Mouse (Mus musculus): Measurements from ENCODE around the gene Vwa3b. TPM values are rescaled to one million over a fixed set of nuclear protein-coding genes. Genes with fewer than 3 reads are reported as not detected.

Vwa3b gene
- total and polyA plus RNA-seq, 2 experiments, result 0.37 to 0.40 TPM

GRCm38 (mm10) chr1:37098094-37098555, 71.7 kb downstream of the Vwa3b start:
- Histone ChIP-seq H3K4me3 (ENCODE audit: insufficient read depth, low read depth, low read length) (no peak overlapping the region), H3K4me1 (ENCODE audit: control insufficient read depth, insufficient read depth, low read length) (no peaks in the 10 kb centered on the region), H3K27me3 (ENCODE audit: control insufficient read depth, insufficient read depth, low read length) (no peaks in the 10 kb centered on the region), H3K27ac (replicated peaks; ENCODE audit: insufficient read depth, low read depth, low read length) (no peak overlapping the region), H3K36me3 (ENCODE audit: control insufficient read depth, insufficient read depth, low read length) (no peaks in the 10 kb centered on the region), H3K79me2 (ENCODE audit: control insufficient read depth, insufficient read depth, low read length) (no peaks in the 10 kb centered on the region), H3K9ac (ENCODE audit: low read depth, low read length) (no peak overlapping the region)
- WGBS, result 97% methylated on average over 4 of the region's 4 CpGs
- DNase-seq (ENCODE audit: extremely low read depth, low read depth, low spot score), result no peak
- TF ChIP-seq POLR2A (IDR thresholded peaks at IDR 0.05; ENCODE audit: extremely low read depth, insufficient read depth, low read length), result no peak
- TF ChIP-seq CTCF (IDR thresholded peaks at IDR 0.05; ENCODE audit: low read depth, low read length), result no peak

GRCm38 (mm10) chr1:37100361-37100760, 74.0 kb downstream of the Vwa3b start:
- no peaks in the 10 kb centered on the region for H3K4me1 ChIP-seq (ENCODE audit: control insufficient read depth, insufficient read depth, low read length)
- no peak overlapping the region for H3K9ac ChIP-seq (ENCODE audit: low read depth, low read length)

GRCm38 (mm10) chr1:37101016-37101415, 74.6 kb downstream of the Vwa3b start:
- no peaks in the 10 kb centered on the region for H3K36me3 ChIP-seq (ENCODE audit: control insufficient read depth, insufficient read depth, low read length)
- 89% methylated on average over 8 of the region's 8 CpGs for WGBS
- H3K9ac ChIP-seq (ENCODE audit: low read depth, low read length), result no peak overlapping the region
- TF ChIP-seq POLR2A (IDR thresholded peaks at IDR 0.05; ENCODE audit: extremely low read depth, insufficient read depth, low read length), result no peak
- no peak for TF ChIP-seq CTCF (IDR thresholded peaks at IDR 0.05; ENCODE audit: low read depth, low read length)
- H3K4me3 ChIP-seq (ENCODE audit: insufficient read depth, low read depth, low read length), result no peak overlapping the region
- H3K79me2 ChIP-seq (ENCODE audit: control insufficient read depth, insufficient read depth, low read length), result no peaks in the 10 kb centered on the region
- no peak overlapping the region for H3K27ac ChIP-seq (replicated peaks; ENCODE audit: insufficient read depth, low read depth, low read length)
- no peaks in the 10 kb centered on the region for H3K4me1 ChIP-seq (ENCODE audit: control insufficient read depth, insufficient read depth, low read length)
- DNase-seq (ENCODE audit: extremely low read depth, low read depth, low spot score), result no peak
- no peaks in the 10 kb centered on the region for H3K27me3 ChIP-seq (ENCODE audit: control insufficient read depth, insufficient read depth, low read length)

More at GRCm38 (mm10) chr1:37100361-37100760, 74.0 kb downstream of the Vwa3b start:
- no peak for TF ChIP-seq CTCF (IDR thresholded peaks at IDR 0.05; ENCODE audit: low read depth, low read length)
- TF ChIP-seq POLR2A (IDR thresholded peaks at IDR 0.05; ENCODE audit: extremely low read depth, insufficient read depth, low read length), result no peak
- Histone ChIP-seq H3K4me3 (ENCODE audit: insufficient read depth, low read depth, low read length) (no peak overlapping the region), H3K27me3 (ENCODE audit: control insufficient read depth, insufficient read depth, low read length) (no peaks in the 10 kb centered on the region), H3K79me2 (ENCODE audit: control insufficient read depth, insufficient read depth, low read length) (no peaks in the 10 kb centered on the region), H3K36me3 (ENCODE audit: control insufficient read depth, insufficient read depth, low read length) (no peaks in the 10 kb centered on the region), H3K27ac (replicated peaks; ENCODE audit: insufficient read depth, low read depth, low read length) (no peak overlapping the region)
- DNase-seq (ENCODE audit: extremely low read depth, low read depth, low spot score), result no peak
- WGBS, result 92% methylated on average over 6 of the region's 6 CpGs

- Histone ChIP-seq H3K4me3 (ENCODE audit: insufficient read depth, low read depth, low read length) (no peak overlapping the region), H3K9ac (ENCODE audit: low read depth, low read length) (no peak overlapping the region), H3K27me3 (ENCODE audit: control insufficient read depth, insufficient read depth, low read length) (no peaks in the 10 kb centered on the region), H3K4me1 (ENCODE audit: control insufficient read depth, insufficient read depth, low read length) (no peaks in the 10 kb centered on the region), H3K27ac (replicated peaks; ENCODE audit: insufficient read depth, low read depth, low read length) (no peak overlapping the region), H3K79me2 (ENCODE audit: control insufficient read depth, insufficient read depth, low read length) (no peaks in the 10 kb centered on the region), H3K36me3 (ENCODE audit: control insufficient read depth, insufficient read depth, low read length) (no peaks in the 10 kb centered on the region)
- WGBS, result 73% methylated on average over 2 of the region's 2 CpGs
- no peak for DNase-seq (ENCODE audit: extremely low read depth, low read depth, low spot score)
- TF ChIP-seq CTCF (IDR thresholded peaks at IDR 0.05; ENCODE audit: low read depth, low read length), result no peak
- TF ChIP-seq POLR2A (IDR thresholded peaks at IDR 0.05; ENCODE audit: extremely low read depth, insufficient read depth, low read length), result no peak
Observed at GRCm38 (mm10) chr1:37101717-37102116, 75.3 kb downstream of the Vwa3b start.

GRCm38 (mm10) chr1:37105194-37105593, 78.8 kb downstream of the Vwa3b start:
- DNase-seq (ENCODE audit: extremely low read depth, low read depth, low spot score), result no peak
- no peak for TF ChIP-seq CTCF (IDR thresholded peaks at IDR 0.05; ENCODE audit: low read depth, low read length)
- TF ChIP-seq POLR2A (IDR thresholded peaks at IDR 0.05; ENCODE audit: extremely low read depth, insufficient read depth, low read length), result no peak
- Histone ChIP-seq H3K27ac (replicated peaks; ENCODE audit: insufficient read depth, low read depth, low read length) (no peak overlapping the region), H3K27me3 (ENCODE audit: control insufficient read depth, insufficient read depth, low read length) (no peaks in the 10 kb centered on the region), H3K4me1 (ENCODE audit: control insufficient read depth, insufficient read depth, low read length) (no peaks in the 10 kb centered on the region), H3K9ac (ENCODE audit: low read depth, low read length) (no peak overlapping the region), H3K36me3 (ENCODE audit: control insufficient read depth, insufficient read depth, low read length) (no peaks in the 10 kb centered on the region), H3K4me3 (ENCODE audit: insufficient read depth, low read depth, low read length) (no peak overlapping the region), H3K79me2 (ENCODE audit: control insufficient read depth, insufficient read depth, low read length) (no peaks in the 10 kb centered on the region)
- 79% methylated on average over 3 of the region's 3 CpGs for WGBS

- H3K36me3 ChIP-seq (ENCODE audit: control insufficient read depth, insufficient read depth, low read length), result no peaks in the 10 kb centered on the region
- no peak for DNase-seq (ENCODE audit: extremely low read depth, low read depth, low spot score)
- H3K27ac ChIP-seq (replicated peaks; ENCODE audit: insufficient read depth, low read depth, low read length), result no peak overlapping the region
- H3K9ac ChIP-seq (ENCODE audit: low read depth, low read length), result no peak overlapping the region
- H3K27me3 ChIP-seq (ENCODE audit: control insufficient read depth, insufficient read depth, low read length), result no peaks in the 10 kb centered on the region
- no peaks in the 10 kb centered on the region for H3K79me2 ChIP-seq (ENCODE audit: control insufficient read depth, insufficient read depth, low read length)
- no peaks in the 10 kb centered on the region for H3K4me1 ChIP-seq (ENCODE audit: control insufficient read depth, insufficient read depth, low read length)
- TF ChIP-seq POLR2A (IDR thresholded peaks at IDR 0.05; ENCODE audit: extremely low read depth, insufficient read depth, low read length) (no peak), CTCF (IDR thresholded peaks at IDR 0.05; ENCODE audit: low read depth, low read length) (no peak)
- 77% methylated on average over 6 of the region's 6 CpGs for whole genome bisulfite sequencing
- H3K4me3 ChIP-seq (ENCODE audit: insufficient read depth, low read depth, low read length), result no peak overlapping the region
Observed at GRCm38 (mm10) chr1:37113781-37114180, 87.4 kb downstream of the Vwa3b start.

Measured in liver, adult 2 months (tissue).